Mouse (Mus musculus) ES-E14 (cell line): Measurements from ENCODE around the gene Gm10375.
"Not testable (repeated sequence)": the region's sequence is repeated elsewhere in the genome, so short reads cannot be mapped to it uniquely, and the experiment has no call there.

Source experiments
- CHD2 ChIP-seq: IDR thresholded peaks from 2 replicates; pipeline ENCODE4 v1.6.1; 2014; ENCODE audit warnings: mild to moderate bottlenecking, low read depth, low read length, inconsistent platforms
- MAFK ChIP-seq: IDR thresholded peaks from 2 replicates; pipeline ENCODE4 v1.6.1; 2014; ENCODE audit warnings: mild to moderate bottlenecking, low read depth, low read length, inconsistent platforms; ENCODE audit not compliant: insufficient read depth
- ZNF384 ChIP-seq: IDR thresholded peaks from 2 replicates; pipeline ENCODE4 v1.6.1; 2012; ENCODE audit warnings: low read depth, low read length, inconsistent platforms

GRCm38 (mm10) chr14:43577969-43578368 lies 29.8 kb downstream of the Gm10375 start:
- not testable (repeated sequence) for TF ChIP-seq ZNF384, MAFK, CHD2
